Mouse (Mus musculus): ENCODE measurements around the gene Trpm8.

- no peak for TF ChIP-seq CTCF (IDR thresholded peaks at IDR 0.05; ENCODE audit: extremely low read depth, insufficient read length, insufficient replicate concordance, low read depth, low read length)
- no peak for TF ChIP-seq POLR2A (IDR thresholded peaks at IDR 0.05; ENCODE audit: low read depth, low read length)
Measured at GRCm38 (mm10) chr1:88229986-88230385, 47.5 kb upstream of the Trpm8 start.
